Mouse (Mus musculus): ENCODE results near the gene Lrrc19. TPM values are rescaled to one million over a fixed set of nuclear protein-coding genes. Genes with fewer than 3 reads are reported as not detected.

Lrrc19 gene
- total and polyA plus RNA-seq, 2 experiments from 2014 or later, result 0.10 TPM; not detected in 1

DNA sequence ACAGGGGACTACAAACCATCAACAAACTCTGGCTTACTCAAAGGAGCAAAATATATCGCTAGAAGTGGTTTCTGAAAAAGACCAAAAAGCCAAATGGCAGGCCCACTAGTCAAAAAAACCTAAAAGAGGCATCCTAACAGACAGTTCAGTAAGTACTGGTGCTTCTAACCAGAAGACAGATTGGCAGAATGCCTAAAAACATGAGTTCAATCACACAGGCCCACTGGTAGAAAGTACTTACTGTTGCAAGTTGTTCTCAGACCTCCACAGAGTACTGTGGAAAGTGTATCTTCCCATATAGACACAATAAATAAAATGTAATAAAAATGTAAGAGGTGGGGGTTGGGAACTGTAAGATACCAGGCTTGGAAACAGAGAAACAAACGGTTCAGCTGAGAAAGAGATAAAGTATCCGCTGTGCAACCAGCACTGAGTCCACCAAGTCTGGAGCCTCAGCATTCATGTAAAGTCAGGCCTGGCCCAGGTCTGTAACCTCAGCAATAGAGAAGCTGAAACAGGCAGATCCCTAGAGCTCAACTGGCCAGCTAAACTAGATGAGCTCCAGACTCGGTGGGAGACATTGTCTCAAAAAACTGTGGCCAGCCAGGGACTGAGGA lies 58.1 kb downstream of the Lrrc19 start:
- Histone ChIP-seq H3K9me3 (replicated peaks; ENCODE audit: control insufficient read depth, low read length) (no peaks in the 10 kb centered on the region), H3K36me3 (replicated peaks; ENCODE audit: control insufficient read depth, insufficient read depth, low read length) (no peaks in the 10 kb centered on the region), H3K4me1 (ENCODE audit: control insufficient read depth, insufficient read depth) (0 out of 2 replicates have a peak, but pooled peaks cover 7% of the 10 kb centered on the region), H3K27me3 (ENCODE audit: control insufficient read depth, insufficient read depth, low read length) (no peaks in the 10 kb centered on the region), H3K9ac (replicated peaks; ENCODE audit: low read depth, low read length) (no peak overlapping the region), H3K4me2 (ENCODE audit: low read depth, low read length) (no peak overlapping the region), H3K27ac (ENCODE audit: low read depth) (no peak overlapping the region), H3K4me3 (ENCODE audit: low read depth, low read length) (no peak overlapping the region)
- 61% methylated on average over 4 of the region's 4 CpGs for WGBS
- TF ChIP-seq EP300 (IDR thresholded peaks at IDR 0.05; ENCODE audit: low read depth) (no peak), CTCF (IDR thresholded peaks at IDR 0.05; ENCODE audit: low read depth) (no peak)
- DNase-seq (ENCODE audit: low spot score) (no peak), ATAC-seq (ENCODE audit: insufficient read depth, low read depth) (no peak)

MicroRNAs within 50 kb of the gene (microRNA counts, 519-probe panel; counts per million panel counts)
- microRNA mmu-miR-872, result 3,629 counts per million, percentile 43 among the panel's probes with 10 or more counts

Small RNA genes within 50 kb of the gene (microRNA-seq; reads per million reads assigned to microRNA genes)
- 1,086 reads per million, percentile 80 among the genes with 10 or more reads in this experiment for gene Mir872

Other genes starting within 250 kb of the Lrrc19 start
- not detected in 2 replicates for gene Gm10306, start 93.6 kb downstream of the Lrrc19 start, total RNA-seq (2014; rRNA removed; ENCODE audit: low replicate concordance)
- gene Gm10306, start 93.6 kb downstream of the Lrrc19 start, polyA plus RNA-seq (2015; fragmentation: Nextera tagmentation; extraction: Ambion mirVana), result 0.26 TPM in 1 of 2 replicates, not detected in the other
- 4.1 and 9.5 TPM in 2 replicates for gene Caap1, start 93.3 kb downstream of the Lrrc19 start, total RNA-seq (2014; rRNA removed; ENCODE audit: low replicate concordance)
- gene Caap1, start 93.3 kb downstream of the Lrrc19 start, polyA plus RNA-seq (2015; fragmentation: Nextera tagmentation; extraction: Ambion mirVana), result 5.8 and 7.2 TPM in 2 replicates
- gene Plaa, start 46.9 kb downstream of the Lrrc19 start, total RNA-seq (2014; rRNA removed; ENCODE audit: low replicate concordance), result 45.8 and 59.1 TPM in 2 replicates
- gene Plaa, start 46.9 kb downstream of the Lrrc19 start, polyA plus RNA-seq (2015; fragmentation: Nextera tagmentation; extraction: Ambion mirVana), result 45.6 and 48.5 TPM in 2 replicates
- 0.92 and 3.4 TPM in 2 replicates for gene Ift74, start 35.7 kb downstream of the Lrrc19 start, total RNA-seq (2014; rRNA removed; ENCODE audit: low replicate concordance)
- 10.3 and 12.6 TPM in 2 replicates for gene Ift74, start 35.7 kb downstream of the Lrrc19 start, polyA plus RNA-seq (2015; fragmentation: Nextera tagmentation; extraction: Ambion mirVana)
- 36.4 and 40.0 TPM in 2 replicates for gene Tek, start 89.1 kb upstream of the Lrrc19 start, total RNA-seq (2014; rRNA removed; ENCODE audit: low replicate concordance)
- gene Tek, start 89.1 kb upstream of the Lrrc19 start, polyA plus RNA-seq (2015; fragmentation: Nextera tagmentation; extraction: Ambion mirVana), result 27.1 and 27.7 TPM in 2 replicates

All from heart, postnatal 0 days (tissue).